Mouse (Mus musculus): Measurements from ENCODE around the gene Trpm3. TPM values are rescaled to one million over a fixed set of nuclear protein-coding genes. Genes with fewer than 3 reads are reported as not detected.

The Trpm3 gene
- polyA plus RNA-seq, 1 experiment = 0.08 TPM

DNA sequence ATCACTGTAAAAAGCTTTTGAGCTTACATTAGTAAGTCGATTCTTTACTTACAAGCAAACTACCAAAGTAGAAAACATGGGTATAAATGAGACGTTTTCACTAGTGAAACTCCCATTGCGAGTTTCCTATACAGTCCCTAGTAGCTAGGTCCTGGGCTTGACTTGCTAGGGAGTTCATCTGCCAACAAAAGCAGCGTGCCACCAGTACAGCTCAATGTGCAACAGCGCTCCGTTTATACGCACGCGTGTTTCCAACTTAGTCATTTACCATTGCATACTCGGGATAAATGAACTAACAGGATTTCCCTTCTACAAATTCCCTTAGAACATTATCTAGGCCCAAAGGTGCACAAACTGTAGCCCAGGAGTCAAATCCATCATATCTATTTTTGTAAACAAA lies 615.2 kb downstream of the Trpm3 start:
- no peak overlapping the region for H3K27ac ChIP-seq (ENCODE audit: insufficient read depth, low read length)
- H3K27me3 ChIP-seq (ENCODE audit: control insufficient read depth, insufficient read depth, low read length) = no peaks in the 10 kb centered on the region
- H3K36me3 ChIP-seq (ENCODE audit: control insufficient read depth, insufficient read depth, low read length) = no peaks in the 10 kb centered on the region
- no peak overlapping the region for H3K4me3 ChIP-seq (ENCODE audit: extremely low read depth, insufficient read depth, insufficient read length)
- no peak for DNase-seq (ENCODE audit: low read depth in 1 of 2, low spot score in 2 of 2)
- no peaks in the 10 kb centered on the region for H3K4me1 ChIP-seq (ENCODE audit: control insufficient read depth, insufficient read depth, insufficient read length)
- TF ChIP-seq POLR2A (IDR thresholded peaks at IDR 0.05; ENCODE audit: low read depth, low read length) (no peak), CTCF (IDR thresholded peaks at IDR 0.05; ENCODE audit: extremely low read depth, insufficient read depth, insufficient read length, insufficient replicate concordance) (no peak)
- 91% methylated on average over 10 of the region's 10 CpGs for WGBS

- Histone ChIP-seq H3K27ac (ENCODE audit: insufficient read depth, low read length) (no peak overlapping the region), H3K27me3 (ENCODE audit: control insufficient read depth, insufficient read depth, low read length) (no peaks in the 10 kb centered on the region), H3K4me3 (ENCODE audit: extremely low read depth, insufficient read depth, insufficient read length) (no peak overlapping the region), H3K36me3 (ENCODE audit: control insufficient read depth, insufficient read depth, low read length) (no peaks in the 10 kb centered on the region), H3K4me1 (ENCODE audit: control insufficient read depth, insufficient read depth, insufficient read length) (no peaks in the 10 kb centered on the region)
- TF ChIP-seq CTCF (IDR thresholded peaks at IDR 0.05; ENCODE audit: extremely low read depth, insufficient read depth, insufficient read length, insufficient replicate concordance) = no peak
- no peak for TF ChIP-seq POLR2A (IDR thresholded peaks at IDR 0.05; ENCODE audit: low read depth, low read length)
- WGBS = 84% methylated on average over 8 of the region's 8 CpGs
- DNase-seq (ENCODE audit: low read depth in 1 of 2, low spot score in 2 of 2) = no peak
Observed at GRCm38 (mm10) chr19:22754498-22754897, 615.7 kb downstream of the Trpm3 start.

GRCm38 (mm10) chr19:22758496-22758895 lies 619.6 kb downstream of the Trpm3 start:
- no peak overlapping the region for H3K4me3 ChIP-seq (ENCODE audit: extremely low read depth, insufficient read depth, insufficient read length)
- H3K36me3 ChIP-seq (ENCODE audit: control insufficient read depth, insufficient read depth, low read length) = no peaks in the 10 kb centered on the region
- H3K4me1 ChIP-seq (ENCODE audit: control insufficient read depth, insufficient read depth, insufficient read length) = no peaks in the 10 kb centered on the region
- no peak for DNase-seq (ENCODE audit: low read depth in 1 of 2, low spot score in 2 of 2)
- TF ChIP-seq POLR2A (IDR thresholded peaks at IDR 0.05; ENCODE audit: low read depth, low read length) = no peak
- TF ChIP-seq CTCF (IDR thresholded peaks at IDR 0.05; ENCODE audit: extremely low read depth, insufficient read depth, insufficient read length, insufficient replicate concordance) = no peak
- no peaks in the 10 kb centered on the region for H3K27me3 ChIP-seq (ENCODE audit: control insufficient read depth, insufficient read depth, low read length)
- no peak overlapping the region for H3K27ac ChIP-seq (ENCODE audit: insufficient read depth, low read length)
- WGBS = 73% methylated on average over 2 of the region's 2 CpGs

GRCm38 (mm10) chr19:22768242-22768641 lies 629.4 kb downstream of the Trpm3 start:
- no peak for TF ChIP-seq CTCF (IDR thresholded peaks at IDR 0.05; ENCODE audit: extremely low read depth, insufficient read depth, insufficient read length, insufficient replicate concordance)
- TF ChIP-seq POLR2A (IDR thresholded peaks at IDR 0.05; ENCODE audit: low read depth, low read length) = no peak
- H3K27ac ChIP-seq (ENCODE audit: insufficient read depth, low read length) = no peak overlapping the region
- H3K27me3 ChIP-seq (ENCODE audit: control insufficient read depth, insufficient read depth, low read length) = no peaks in the 10 kb centered on the region
- H3K36me3 ChIP-seq (ENCODE audit: control insufficient read depth, insufficient read depth, low read length) = no peaks in the 10 kb centered on the region
- DNase-seq (ENCODE audit: low read depth in 1 of 2, low spot score in 2 of 2) = no peak
- 79% methylated on average over 3 of the region's 3 CpGs for WGBS
- H3K4me3 ChIP-seq (ENCODE audit: extremely low read depth, insufficient read depth, insufficient read length) = no peak overlapping the region
- no peaks in the 10 kb centered on the region for H3K4me1 ChIP-seq (ENCODE audit: control insufficient read depth, insufficient read depth, insufficient read length)

GRCm38 (mm10) chr19:22775191-22775695 lies 636.4 kb downstream of the Trpm3 start:
- Histone ChIP-seq H3K4me1 (ENCODE audit: control insufficient read depth, insufficient read depth, insufficient read length) (no peaks in the 10 kb centered on the region), H3K27me3 (ENCODE audit: control insufficient read depth, insufficient read depth, low read length) (no peaks in the 10 kb centered on the region), H3K4me3 (ENCODE audit: extremely low read depth, insufficient read depth, insufficient read length) (no peak overlapping the region), H3K36me3 (ENCODE audit: control insufficient read depth, insufficient read depth, low read length) (no peaks in the 10 kb centered on the region), H3K27ac (ENCODE audit: insufficient read depth, low read length) (no peak overlapping the region)
- 92% methylated on average over 3 of the region's 3 CpGs for WGBS
- DNase-seq (ENCODE audit: low read depth in 1 of 2, low spot score in 2 of 2) = no peak
- no peak for TF ChIP-seq CTCF (IDR thresholded peaks at IDR 0.05; ENCODE audit: extremely low read depth, insufficient read depth, insufficient read length, insufficient replicate concordance)
- TF ChIP-seq POLR2A (IDR thresholded peaks at IDR 0.05; ENCODE audit: low read depth, low read length) = no peak

- H3K36me3 ChIP-seq (ENCODE audit: control insufficient read depth, insufficient read depth, low read length) = no peaks in the 10 kb centered on the region
- WGBS = 88% methylated on average over 7 of the region's 7 CpGs
Observed at GRCm38 (mm10) chr19:22780192-22780843, 641.5 kb downstream of the Trpm3 start.

DNA sequence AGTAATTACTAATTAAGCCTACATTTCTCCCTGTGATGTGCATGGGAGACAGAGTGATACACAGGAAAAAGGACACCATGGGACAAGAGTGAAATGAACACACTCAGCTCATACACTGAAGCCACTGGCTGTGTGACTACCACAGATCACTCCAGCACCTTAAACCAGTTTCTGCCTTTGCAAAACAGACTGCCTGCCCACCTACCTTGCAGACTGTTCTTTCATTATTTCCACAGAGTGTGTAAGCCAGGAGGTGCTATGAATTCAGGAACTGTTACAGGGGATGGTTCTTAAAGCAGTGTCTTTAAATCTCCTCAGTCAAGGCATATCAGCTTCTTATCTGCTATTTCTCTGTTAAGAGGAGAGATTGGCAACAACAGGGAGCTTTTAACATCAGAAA lies 642.7 kb downstream of the Trpm3 start:
- Histone ChIP-seq H3K4me1 (ENCODE audit: control insufficient read depth, insufficient read depth, insufficient read length) (no peaks in the 10 kb centered on the region), H3K36me3 (ENCODE audit: control insufficient read depth, insufficient read depth, low read length) (no peaks in the 10 kb centered on the region), H3K27ac (ENCODE audit: insufficient read depth, low read length) (no peak overlapping the region), H3K27me3 (ENCODE audit: control insufficient read depth, insufficient read depth, low read length) (no peaks in the 10 kb centered on the region), H3K4me3 (ENCODE audit: extremely low read depth, insufficient read depth, insufficient read length) (no peak overlapping the region)
- TF ChIP-seq CTCF (IDR thresholded peaks at IDR 0.05; ENCODE audit: extremely low read depth, insufficient read depth, insufficient read length, insufficient replicate concordance) = no peak
- no peak for TF ChIP-seq POLR2A (IDR thresholded peaks at IDR 0.05; ENCODE audit: low read depth, low read length)
- DNase-seq (ENCODE audit: low read depth in 1 of 2, low spot score in 2 of 2) = no peak

More at GRCm38 (mm10) chr19:22780192-22780843, 641.5 kb downstream of the Trpm3 start:
- H3K27me3 ChIP-seq (ENCODE audit: control insufficient read depth, insufficient read depth, low read length) = no peaks in the 10 kb centered on the region
- no peaks in the 10 kb centered on the region for H3K4me1 ChIP-seq (ENCODE audit: control insufficient read depth, insufficient read depth, insufficient read length)
- TF ChIP-seq CTCF (IDR thresholded peaks at IDR 0.05; ENCODE audit: extremely low read depth, insufficient read depth, insufficient read length, insufficient replicate concordance) = no peak
- TF ChIP-seq POLR2A (IDR thresholded peaks at IDR 0.05; ENCODE audit: low read depth, low read length) = no peak
- no peak for DNase-seq (ENCODE audit: low read depth in 1 of 2, low spot score in 2 of 2)
- H3K4me3 ChIP-seq (ENCODE audit: extremely low read depth, insufficient read depth, insufficient read length) = no peak overlapping the region
- no peak overlapping the region for H3K27ac ChIP-seq (ENCODE audit: insufficient read depth, low read length)

Measured in spleen, adult 2 months (tissue).